Mouse (Mus musculus) erythroblast, embryonic 14.5 days (primary cell): ENCODE data around the gene Btnl6. TPM values are rescaled to one million over a fixed set of nuclear protein-coding genes. Genes with fewer than 3 reads are reported as not detected.

Experiments used
- H3K27me3 ChIP-seq: 2 replicates; pipeline ENCODE4 v1.6.1; 2012; ENCODE audit warnings: inconsistent platforms; ENCODE audit not compliant: control insufficient read depth
- H3K36me3 ChIP-seq: 2 replicates; pipeline ENCODE4 v1.6.1; 2012; ENCODE audit warnings: mild to moderate bottlenecking, inconsistent platforms; ENCODE audit not compliant: control insufficient read depth
- H3K4me1 ChIP-seq: 2 replicates; pipeline ENCODE4 v1.6.1; 2012; ENCODE audit warnings: inconsistent platforms; ENCODE audit not compliant: control insufficient read depth
- H3K4me3 ChIP-seq: replicated peaks from 2 replicates; pipeline ENCODE3; 2012; ENCODE audit warnings: moderate library complexity, mild to moderate bottlenecking, inconsistent platforms
- H3K9me3 ChIP-seq: 2 replicates; pipeline ENCODE4 v1.6.1; 2012; ENCODE audit warnings: low read length, inconsistent platforms, mixed read lengths; ENCODE audit not compliant: control insufficient read depth
- GATA1 ChIP-seq: IDR thresholded peaks from 2 replicates; pipeline ENCODE4 v1.6.1; 2012; ENCODE audit warnings: low read length, inconsistent platforms, mixed read lengths
- TAL1 ChIP-seq: IDR thresholded peaks from 3 replicates; pipeline ENCODE4 v1.6.1; 2012; ENCODE audit warnings: low read length, inconsistent platforms, mixed read lengths
- polyA plus RNA-seq: library from polyadenylated mRNA; stranded (reverse); fragments of >175 nt; gene quantifications from 2 replicates; pipeline ENCODE4 v1.2.3, GENCODE M21; 2012

The Btnl6 gene
- polyA plus RNA-seq = not detected in 2 replicates

- no peaks in the 10 kb centered on the region for H3K9me3 ChIP-seq
- H3K27me3 ChIP-seq = no peaks in the 10 kb centered on the region
- H3K4me1 ChIP-seq = no peaks in the 10 kb centered on the region
- no peak for TF ChIP-seq GATA1
- TF ChIP-seq TAL1 = no peak
- no peaks in the 10 kb centered on the region for H3K36me3 ChIP-seq
- no peak within 1 kb of the TSS for H3K4me3 ChIP-seq
These were observed at the start of gene Btnl6 for GRCm38 (mm10) chr17:34517252-34517651. Btnl6 (minus strand) TSS chr17:34517352.

GRCm38 (mm10) chr17:34564796-34565195, 47.6 kb upstream of the Btnl6 start:
- Histone ChIP-seq H3K4me1 (peaks cover 16% of the 10 kb centered on the region), H3K9me3 (no peaks in the 10 kb centered on the region), H3K36me3 (no peaks in the 10 kb centered on the region), H3K27me3 (peaks cover 26% of the 10 kb centered on the region), H3K4me3 (no peak overlapping the region)
- TF ChIP-seq TAL1 = no peak
- no peak for TF ChIP-seq GATA1

- H3K4me1 ChIP-seq = peaks cover 22% of the 10 kb centered on the region
- H3K27me3 ChIP-seq = peaks cover 26% of the 10 kb centered on the region
- TF ChIP-seq GATA1 = no peak
- no peak for TF ChIP-seq TAL1
- no peaks in the 10 kb centered on the region for H3K36me3 ChIP-seq
- no peaks in the 10 kb centered on the region for H3K9me3 ChIP-seq
- H3K4me3 ChIP-seq = no peak within 1 kb of the TSS
These were observed 46.9 kb upstream of the Btnl6 start, which contains the start of gene Notch4 for GRCm38 (mm10) chr17:34564003-34564421. Notch4 (plus strand) TSS chr17:34564268.

- H3K36me3 ChIP-seq = no peaks in the 10 kb centered on the region
- H3K9me3 ChIP-seq = no peaks in the 10 kb centered on the region
- H3K4me3 ChIP-seq = no peak overlapping the region
- peaks cover 23% of the 10 kb centered on the region for H3K27me3 ChIP-seq
- peaks cover 22% of the 10 kb centered on the region for H3K4me1 ChIP-seq
- no peak for TF ChIP-seq GATA1
- TF ChIP-seq TAL1 = no peak
These were observed 46.2 kb upstream of the Btnl6 start for GRCm38 (mm10) chr17:34563354-34563753.

- Histone ChIP-seq H3K36me3 (no peaks in the 10 kb centered on the region), H3K27me3 (peaks cover 20% of the 10 kb centered on the region), H3K9me3 (no peaks in the 10 kb centered on the region), H3K4me3 (no peak overlapping the region), H3K4me1 (peaks cover 22% of the 10 kb centered on the region)
- TF ChIP-seq TAL1 (no peak), GATA1 (no peak)
These were observed 45.4 kb upstream of the Btnl6 start for GRCm38 (mm10) chr17:34562595-34562994.

- Histone ChIP-seq H3K4me1 (peaks cover 22% of the 10 kb centered on the region), H3K9me3 (no peaks in the 10 kb centered on the region), H3K27me3 (peaks cover 17% of the 10 kb centered on the region), H3K36me3 (no peaks in the 10 kb centered on the region), H3K4me3 (no peak overlapping the region)
- TF ChIP-seq TAL1 (no peak), GATA1 (no peak)
These were observed 44.0 kb upstream of the Btnl6 start for GRCm38 (mm10) chr17:34561200-34561599.

- TF ChIP-seq TAL1 = no peak
- no peak for TF ChIP-seq GATA1
- H3K4me3 ChIP-seq = no peak overlapping the region
These were observed 43.3 kb upstream of the Btnl6 start for GRCm38 (mm10) chr17:34560438-34560837.

GRCm38 (mm10) chr17:34559895-34560294, 42.7 kb upstream of the Btnl6 start:
- H3K4me3 ChIP-seq = no peak overlapping the region
- no peaks in the 10 kb centered on the region for H3K9me3 ChIP-seq
- H3K27me3 ChIP-seq = peaks cover 6% of the 10 kb centered on the region
- H3K4me1 ChIP-seq = peaks cover 22% of the 10 kb centered on the region
- H3K36me3 ChIP-seq = no peaks in the 10 kb centered on the region
- TF ChIP-seq GATA1 (no peak), TAL1 (no peak)

More at GRCm38 (mm10) chr17:34560438-34560837, 43.3 kb upstream of the Btnl6 start:
- H3K27me3 ChIP-seq = peaks cover 10% of the 10 kb centered on the region
- H3K9me3 ChIP-seq = no peaks in the 10 kb centered on the region
- H3K4me1 ChIP-seq = peaks cover 22% of the 10 kb centered on the region
- H3K36me3 ChIP-seq = no peaks in the 10 kb centered on the region

GRCm38 (mm10) chr17:34559116-34559515, 42.0 kb upstream of the Btnl6 start:
- Histone ChIP-seq H3K4me3 (no peak overlapping the region), H3K9me3 (no peaks in the 10 kb centered on the region), H3K27me3 (peaks cover under 1% of the 10 kb centered on the region; the same call in 1 of the 2 replicates), H3K4me1 (peaks cover 21% of the 10 kb centered on the region), H3K36me3 (no peaks in the 10 kb centered on the region)
- TF ChIP-seq TAL1 (no peak), GATA1 (no peak)

- no peaks in the 10 kb centered on the region for H3K9me3 ChIP-seq
- no peaks in the 10 kb centered on the region for H3K36me3 ChIP-seq
- H3K4me1 ChIP-seq = peaks cover 18% of the 10 kb centered on the region
- no peak overlapping the region for H3K4me3 ChIP-seq
- TF ChIP-seq TAL1 (no peak), GATA1 (no peak)
- no peaks in the 10 kb centered on the region for H3K27me3 ChIP-seq
These were observed 40.3 kb upstream of the Btnl6 start for GRCm38 (mm10) chr17:34557411-34557810.
